Mouse (Mus musculus): ENCODE results near the gene Tmem43. TPM values are rescaled to one million over a fixed set of nuclear protein-coding genes. Genes with fewer than 3 reads are reported as not detected.

Gene Tmem43
- total RNA-seq, 2 experiments from 2014 or later: 25.9 to 27.4 TPM

DNA sequence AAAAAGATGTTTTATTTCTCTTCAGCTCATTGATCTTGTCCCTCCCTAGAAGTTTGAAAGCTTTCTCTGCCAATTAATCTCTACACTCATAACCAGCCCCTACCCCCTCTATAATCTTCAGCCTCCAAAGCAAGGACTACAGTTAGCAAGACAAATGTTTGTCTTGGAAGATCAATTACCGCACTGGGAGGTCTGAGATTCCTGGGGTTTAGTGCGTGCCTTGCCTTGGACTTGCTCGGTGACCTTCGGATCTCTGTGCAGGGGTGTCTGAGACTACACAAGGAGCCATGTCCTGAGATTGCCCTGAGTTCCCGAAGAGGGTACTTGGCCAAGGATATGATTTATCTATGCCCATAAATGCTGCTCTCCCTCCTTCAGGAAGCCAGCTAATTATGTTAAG lies 59.9 kb downstream of the Tmem43 start:
- DNase-seq (ENCODE audit: low spot score in 2 of 2): no peak

DNA sequence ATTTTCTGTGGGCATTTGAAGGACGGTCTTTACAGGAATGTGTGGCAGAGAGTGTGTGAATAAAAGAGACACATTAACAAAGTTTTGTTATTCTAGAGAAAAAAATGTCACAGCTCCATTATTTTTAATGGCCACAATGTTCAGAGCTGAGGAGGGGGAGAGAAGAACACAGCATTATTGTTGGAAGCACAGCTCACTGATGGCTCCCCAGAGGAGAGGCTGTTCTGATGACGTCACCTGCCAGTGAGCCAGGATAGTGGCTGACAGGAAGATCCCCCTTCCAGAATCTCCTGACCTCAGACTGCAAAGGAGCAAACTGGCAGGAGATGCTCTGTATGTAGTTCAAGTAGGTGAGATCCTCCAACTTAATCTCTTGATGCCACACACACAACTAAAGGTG lies 60.3 kb downstream of the Tmem43 start:
- DNase-seq (ENCODE audit: low spot score in 2 of 2): no peak

- DNase-seq (ENCODE audit: low spot score in 2 of 2): no peak
Observed at GRCm38 (mm10) chr6:91534268-91534667, 60.8 kb downstream of the Tmem43 start.

DNA sequence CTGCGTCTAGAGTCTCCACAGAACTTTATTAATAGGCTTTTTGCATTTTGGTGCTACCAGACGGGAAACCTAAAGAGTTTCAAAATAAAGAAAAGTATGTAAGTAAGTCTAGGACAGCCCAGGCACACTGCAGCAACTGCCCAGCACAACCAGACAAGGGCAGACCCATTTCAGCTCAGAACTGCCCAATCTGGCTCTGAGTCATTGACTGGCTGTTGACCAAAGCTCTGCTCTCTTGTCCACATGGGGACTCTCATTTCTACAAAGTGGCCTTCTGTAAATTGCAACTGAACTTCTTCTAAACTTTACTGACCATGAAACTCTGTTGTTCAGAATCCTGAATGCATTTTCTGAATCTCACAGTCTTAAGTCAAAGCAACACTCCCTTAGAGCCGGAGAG lies 61.7 kb downstream of the Tmem43 start:
- no peak for DNase-seq (ENCODE audit: low spot score in 2 of 2)

GRCm38 (mm10) chr6:91536047-91536765 lies 62.7 kb downstream of the Tmem43 start:
- no peak for DNase-seq (ENCODE audit: low spot score in 2 of 2)

Other genes with a start within 250 kb of the Tmem43 start
- 10 to 100 TPM; 18.8 to 27.8 TPM for gene Wnt7a, start 62.3 kb upstream of the Tmem43 start, total RNA-seq (2021)
- gene Chchd4, start 157 bp upstream of the Tmem43 start, total RNA-seq (2021): 10 to 100 TPM; 19.9 to 21.6 TPM
- 10 to 100 TPM; 11.8 to 14.6 TPM for gene Xpc, start 42.2 kb downstream of the Tmem43 start, total RNA-seq (2021)
- gene Lsm3, start 42.2 kb downstream of the Tmem43 start, total RNA-seq (2021): 10 to 100 TPM; 32.6 to 40.6 TPM
- gene Slc6a6, start 210.3 kb downstream of the Tmem43 start, total RNA-seq (2021): 100 to 1,000 TPM; 115 to 116 TPM